Mouse (Mus musculus): ENCODE data around the gene Ppp1r12b. TPM values are rescaled to one million over a fixed set of nuclear protein-coding genes. Genes with fewer than 3 reads are reported as not detected.

Gene Ppp1r12b
- polyA plus RNA-seq, 1 experiment, result 4.4 TPM

GRCm38 (mm10) chr1:134801758-134802157 is 154.0 kb downstream of the Ppp1r12b start:
- Histone ChIP-seq H3K4me3 (no peak overlapping the region), H3K79me2 (ENCODE audit: control insufficient read depth, insufficient read depth) (no peaks in the 10 kb centered on the region), H3ac (ENCODE audit: control insufficient read depth, insufficient read length) (no peak overlapping the region), H3K27me3 (ENCODE audit: control insufficient read depth, insufficient read depth, insufficient read length) (no peaks in the 10 kb centered on the region), H3K4me2 (ENCODE audit: low read depth) (no peak overlapping the region), H3K36me3 (ENCODE audit: control insufficient read depth, insufficient read depth) (no peaks in the 10 kb centered on the region)
- TF ChIP-seq MAX (IDR thresholded peaks at IDR 0.05; ENCODE audit: low read depth), result no peak
- TF ChIP-seq REST (IDR thresholded peaks at IDR 0.05; ENCODE audit: insufficient read depth, insufficient read length), result no peak
- TF ChIP-seq SRF (IDR thresholded peaks at IDR 0.05; ENCODE audit: control insufficient read depth, insufficient read length, low read depth), result no peak
- no peak for TF ChIP-seq TCF3 (IDR thresholded peaks at IDR 0.05; ENCODE audit: insufficient read length, low read depth)
- TF ChIP-seq USF1 (IDR thresholded peaks at IDR 0.05; ENCODE audit: low read depth), result no peak
- TF ChIP-seq MYOD1 (IDR thresholded peaks at IDR 0.05; ENCODE audit: control insufficient read depth in 1 of 3, insufficient read length in 2 of 3, low read depth in 2 of 3), result no peak
- no peak for TF ChIP-seq MYOG (IDR thresholded peaks at IDR 0.05; ENCODE audit: control insufficient read depth in 1 of 3, insufficient read depth in 1 of 3, insufficient read length in 2 of 3, low read depth in 2 of 3)
- no peak for TF ChIP-seq POLR2A (IDR thresholded peaks at IDR 0.05; ENCODE audit: insufficient read length, low read depth)
- no peak for TF ChIP-seq CEBPB (IDR thresholded peaks at IDR 0.05; ENCODE audit: insufficient read depth, poor library complexity, severe bottlenecking)
- no peak for TF ChIP-seq E2F4 (IDR thresholded peaks at IDR 0.05; ENCODE audit: insufficient read depth)
- TF ChIP-seq POLR2AphosphoS2 (IDR thresholded peaks at IDR 0.05; ENCODE audit: insufficient read length, low read depth), result no peak
- no peak for TF ChIP-seq TCF12 (IDR thresholded peaks at IDR 0.05; ENCODE audit: insufficient read depth, poor library complexity, severe bottlenecking)

- Histone ChIP-seq H3K79me2 (ENCODE audit: control insufficient read depth, insufficient read depth) (no peaks in the 10 kb centered on the region), H3K27me3 (ENCODE audit: control insufficient read depth, insufficient read depth, insufficient read length) (no peaks in the 10 kb centered on the region), H3K36me3 (ENCODE audit: control insufficient read depth, insufficient read depth) (no peaks in the 10 kb centered on the region), H3ac (ENCODE audit: control insufficient read depth, insufficient read length) (no peak overlapping the region), H3K4me2 (ENCODE audit: low read depth) (no peak overlapping the region), H3K4me3 (no peak overlapping the region)
- TF ChIP-seq E2F4 (IDR thresholded peaks at IDR 0.05; ENCODE audit: insufficient read depth), result no peak
- no peak for TF ChIP-seq REST (IDR thresholded peaks at IDR 0.05; ENCODE audit: insufficient read depth, insufficient read length)
- TF ChIP-seq USF1 (IDR thresholded peaks at IDR 0.05; ENCODE audit: low read depth), result no peak
- TF ChIP-seq MYOD1 (IDR thresholded peaks at IDR 0.05; ENCODE audit: control insufficient read depth in 1 of 3, insufficient read length in 2 of 3, low read depth in 2 of 3), result no peak
- TF ChIP-seq POLR2AphosphoS2 (IDR thresholded peaks at IDR 0.05; ENCODE audit: insufficient read length, low read depth), result no peak
- TF ChIP-seq SRF (IDR thresholded peaks at IDR 0.05; ENCODE audit: control insufficient read depth, insufficient read length, low read depth), result no peak
- TF ChIP-seq TCF12 (IDR thresholded peaks at IDR 0.05; ENCODE audit: insufficient read depth, poor library complexity, severe bottlenecking), result no peak
- no peak for TF ChIP-seq POLR2A (IDR thresholded peaks at IDR 0.05; ENCODE audit: insufficient read length, low read depth)
- no peak for TF ChIP-seq MYOG (IDR thresholded peaks at IDR 0.05; ENCODE audit: control insufficient read depth in 1 of 3, insufficient read depth in 1 of 3, insufficient read length in 2 of 3, low read depth in 2 of 3)
- no peak for TF ChIP-seq TCF3 (IDR thresholded peaks at IDR 0.05; ENCODE audit: insufficient read length, low read depth)
- no peak for TF ChIP-seq MAX (IDR thresholded peaks at IDR 0.05; ENCODE audit: low read depth)
- no peak for TF ChIP-seq CEBPB (IDR thresholded peaks at IDR 0.05; ENCODE audit: insufficient read depth, poor library complexity, severe bottlenecking)
These were observed 159.2 kb downstream of the Ppp1r12b start for GRCm38 (mm10) chr1:134796536-134796935.

DNA sequence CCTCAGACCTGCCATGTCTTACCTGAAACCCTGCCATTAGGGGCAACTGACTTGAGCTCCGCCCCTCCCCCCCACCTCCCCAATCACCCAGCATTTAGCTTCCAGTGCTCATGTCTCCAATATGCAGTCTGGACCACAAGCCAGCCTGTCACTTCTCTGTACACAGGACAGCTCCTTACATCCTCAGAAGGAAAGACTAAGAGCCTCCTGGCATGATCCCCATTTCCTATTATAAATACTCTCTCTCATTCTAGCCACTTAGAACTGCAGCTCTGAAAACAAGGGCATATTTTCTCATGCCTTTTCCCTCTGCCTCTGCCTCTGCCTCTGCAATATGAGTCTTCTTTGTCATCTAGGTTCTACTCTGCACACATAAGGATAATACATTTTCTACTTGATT is 159.7 kb downstream of the Ppp1r12b start:
- Histone ChIP-seq H3K4me3 (no peak overlapping the region), H3K27me3 (ENCODE audit: control insufficient read depth, insufficient read depth, insufficient read length) (no peaks in the 10 kb centered on the region), H3ac (ENCODE audit: control insufficient read depth, insufficient read length) (no peak overlapping the region), H3K36me3 (ENCODE audit: control insufficient read depth, insufficient read depth) (no peaks in the 10 kb centered on the region), H3K4me2 (ENCODE audit: low read depth) (no peak overlapping the region), H3K79me2 (ENCODE audit: control insufficient read depth, insufficient read depth) (no peaks in the 10 kb centered on the region)
- no peak for TF ChIP-seq USF1 (IDR thresholded peaks at IDR 0.05; ENCODE audit: low read depth)
- TF ChIP-seq REST (IDR thresholded peaks at IDR 0.05; ENCODE audit: insufficient read depth, insufficient read length), result no peak
- no peak for TF ChIP-seq MYOG (IDR thresholded peaks at IDR 0.05; ENCODE audit: control insufficient read depth in 1 of 3, insufficient read depth in 1 of 3, insufficient read length in 2 of 3, low read depth in 2 of 3)
- no peak for TF ChIP-seq POLR2A (IDR thresholded peaks at IDR 0.05; ENCODE audit: insufficient read length, low read depth)
- TF ChIP-seq MAX (IDR thresholded peaks at IDR 0.05; ENCODE audit: low read depth), result no peak
- TF ChIP-seq TCF12 (IDR thresholded peaks at IDR 0.05; ENCODE audit: insufficient read depth, poor library complexity, severe bottlenecking), result no peak
- TF ChIP-seq SRF (IDR thresholded peaks at IDR 0.05; ENCODE audit: control insufficient read depth, insufficient read length, low read depth), result no peak
- no peak for TF ChIP-seq E2F4 (IDR thresholded peaks at IDR 0.05; ENCODE audit: insufficient read depth)
- TF ChIP-seq POLR2AphosphoS2 (IDR thresholded peaks at IDR 0.05; ENCODE audit: insufficient read length, low read depth), result no peak
- no peak for TF ChIP-seq MYOD1 (IDR thresholded peaks at IDR 0.05; ENCODE audit: control insufficient read depth in 1 of 3, insufficient read length in 2 of 3, low read depth in 2 of 3)
- TF ChIP-seq CEBPB (IDR thresholded peaks at IDR 0.05; ENCODE audit: insufficient read depth, poor library complexity, severe bottlenecking), result no peak
- no peak for TF ChIP-seq TCF3 (IDR thresholded peaks at IDR 0.05; ENCODE audit: insufficient read length, low read depth)

- no peak overlapping the region for H3ac ChIP-seq (ENCODE audit: control insufficient read depth, insufficient read length)
- no peaks in the 10 kb centered on the region for H3K79me2 ChIP-seq (ENCODE audit: control insufficient read depth, insufficient read depth)
- no peak overlapping the region for H3K4me2 ChIP-seq (ENCODE audit: low read depth)
- H3K36me3 ChIP-seq (ENCODE audit: control insufficient read depth, insufficient read depth), result no peaks in the 10 kb centered on the region
- H3K4me3 ChIP-seq, result no peak overlapping the region
- H3K27me3 ChIP-seq (ENCODE audit: control insufficient read depth, insufficient read depth, insufficient read length), result no peaks in the 10 kb centered on the region
- TF ChIP-seq MYOG (IDR thresholded peaks at IDR 0.05; ENCODE audit: control insufficient read depth in 1 of 3, insufficient read depth in 1 of 3, insufficient read length in 2 of 3, low read depth in 2 of 3), result no peak
- no peak for TF ChIP-seq SRF (IDR thresholded peaks at IDR 0.05; ENCODE audit: control insufficient read depth, insufficient read length, low read depth)
- no peak for TF ChIP-seq POLR2A (IDR thresholded peaks at IDR 0.05; ENCODE audit: insufficient read length, low read depth)
These were observed 164.3 kb downstream of the Ppp1r12b start for GRCm38 (mm10) chr1:134791456-134791855.
